Mouse (Mus musculus) olfactory bulb, adult 2 months (tissue): ENCODE measurements around the gene Camk2g. TPM values are rescaled to one million over a fixed set of nuclear protein-coding genes. Genes with fewer than 3 reads are reported as not detected.

Experiments used
- H3K27ac ChIP-seq: fragments of 200-500 bp; 2 replicates; pipeline ENCODE4 v1.5.1; 2012; ENCODE audit warnings: low read depth, low read length; ENCODE audit not compliant: insufficient read depth
- H3K4me1 ChIP-seq: fragments of 200-500 bp; 2 replicates; pipeline ENCODE4 v1.6.1; 2012; ENCODE audit warnings: low read length; ENCODE audit not compliant: control insufficient read depth, insufficient read depth
- H3K4me3 ChIP-seq: fragments of 200-500 bp; 2 replicates; pipeline ENCODE4 v1.5.1; 2012; ENCODE audit warnings: mild to moderate bottlenecking, low read depth, low read length, moderate library complexity; ENCODE audit not compliant: insufficient read depth
- CTCF ChIP-seq: fragments of 200-500 bp; IDR thresholded peaks from 2 replicates; pipeline ENCODE4 v1.5.1; 2012; ENCODE audit warnings: low read depth, mild to moderate bottlenecking, low read length, moderate library complexity; ENCODE audit not compliant: insufficient read depth
- POLR2A ChIP-seq: fragments of 200-500 bp; IDR thresholded peaks from 2 replicates; pipeline ENCODE4 v1.6.1; 2012; ENCODE audit warnings: mild to moderate bottlenecking, low read depth, low read length, moderate library complexity; ENCODE audit not compliant: insufficient read depth
- WGBS: fragments of 180-500 bp; shearing (Covaris S2); methylation state at CpG from one replicate; pipeline ENCODE4 v1.1.7; 2018; 5-methylcytosine and 5-hydroxymethylcytosine counted together
- polyA plus RNA-seq: library from polyadenylated mRNA; stranded (reverse); fragments of >200 nt; gene quantifications from 2 replicates; pipeline ENCODE4 v1.2.4, GENCODE M21; 2012; ENCODE audit warnings: low replicate concordance; ENCODE audit not compliant: missing spikeins, insufficient read depth, insufficient read length

Gene Camk2g
- polyA plus RNA-seq, 1 experiment = 125 TPM

- peak overlapping the region; percentile 81 for H3K27ac ChIP-seq
- no peak for TF ChIP-seq POLR2A
- no peak for TF ChIP-seq CTCF
- no peak overlapping the region for H3K4me3 ChIP-seq
- H3K4me1 ChIP-seq = peaks cover 42% of the 10 kb centered on the region
- 51% methylated on average over 7 of the region's 7 CpGs for WGBS
Measured at GRCm38 (mm10) chr14:20782860-20783259, 11.0 kb downstream of the Camk2g start.

- Histone ChIP-seq H3K27ac (no peak overlapping the region), H3K4me1 (peaks cover 32% of the 10 kb centered on the region), H3K4me3 (no peak overlapping the region)
- WGBS = 60% methylated on average over 8 of the region's 8 CpGs
- TF ChIP-seq CTCF (no peak), POLR2A (no peak)
Measured at GRCm38 (mm10) chr14:20780217-20780616, 13.7 kb downstream of the Camk2g start.

GRCm38 (mm10) chr14:20778496-20778895, 15.4 kb downstream of the Camk2g start:
- Histone ChIP-seq H3K4me3 (no peak overlapping the region), H3K4me1 (peaks cover 26% of the 10 kb centered on the region), H3K27ac (peak overlapping the region; percentile 59)
- 50% methylated on average over 8 of the region's 8 CpGs for WGBS
- no peak for TF ChIP-seq CTCF
- no peak for TF ChIP-seq POLR2A

- Histone ChIP-seq H3K27ac (no peak overlapping the region), H3K4me1 (peaks cover 16% of the 10 kb centered on the region), H3K4me3 (no peak overlapping the region)
- WGBS = 42% methylated on average over 6 of the region's 6 CpGs
- no peak for TF ChIP-seq POLR2A
- no peak for TF ChIP-seq CTCF
Measured at GRCm38 (mm10) chr14:20775661-20776060, 18.2 kb downstream of the Camk2g start.

GRCm38 (mm10) chr14:20773410-20773809, 20.5 kb downstream of the Camk2g start:
- no peak overlapping the region for H3K27ac ChIP-seq
- TF ChIP-seq POLR2A (no peak), CTCF (no peak)
- WGBS = 59% methylated on average over 3 of the region's 3 CpGs
- H3K4me1 ChIP-seq = peaks cover 20% of the 10 kb centered on the region
- no peak overlapping the region for H3K4me3 ChIP-seq

GRCm38 (mm10) chr14:20772808-20773207, 21.1 kb downstream of the Camk2g start:
- TF ChIP-seq POLR2A (no peak), CTCF (no peak)
- no peak overlapping the region for H3K27ac ChIP-seq
- H3K4me3 ChIP-seq = no peak overlapping the region
- 70% methylated on average over 6 of the region's 6 CpGs for WGBS
- H3K4me1 ChIP-seq = peaks cover 20% of the 10 kb centered on the region

- TF ChIP-seq POLR2A (no peak), CTCF (no peak)
- Histone ChIP-seq H3K4me1 (peaks cover 20% of the 10 kb centered on the region), H3K27ac (no peak overlapping the region), H3K4me3 (no peak overlapping the region)
- WGBS = 96% methylated on average over 3 of the region's 3 CpGs
Measured at GRCm38 (mm10) chr14:20771941-20772340, 21.9 kb downstream of the Camk2g start.

GRCm38 (mm10) chr14:20768581-20768980, 25.3 kb downstream of the Camk2g start:
- Histone ChIP-seq H3K4me3 (no peak overlapping the region), H3K27ac (no peak overlapping the region), H3K4me1 (peaks cover 23% of the 10 kb centered on the region)
- WGBS = 32% methylated on average over 5 of the region's 5 CpGs
- no peak for TF ChIP-seq POLR2A
- TF ChIP-seq CTCF = no peak

GRCm38 (mm10) chr14:20767936-20768335, 26.0 kb downstream of the Camk2g start:
- WGBS = 90% methylated on average over 7 of the region's 7 CpGs
- Histone ChIP-seq H3K27ac (no peak overlapping the region), H3K4me1 (peaks cover 18% of the 10 kb centered on the region), H3K4me3 (no peak overlapping the region)
- TF ChIP-seq POLR2A = no peak
- no peak for TF ChIP-seq CTCF
